Mouse (Mus musculus): ENCODE data around the gene Yeats2. TPM values are rescaled to one million over a fixed set of nuclear protein-coding genes. Genes with fewer than 3 reads are reported as not detected.

Gene Yeats2
- polyA plus RNA-seq (2014; fragmentation: Nextera tagmentation; extraction: Ambion mirVana) = 31.1 and 32.8 TPM in 2 replicates

DNA sequence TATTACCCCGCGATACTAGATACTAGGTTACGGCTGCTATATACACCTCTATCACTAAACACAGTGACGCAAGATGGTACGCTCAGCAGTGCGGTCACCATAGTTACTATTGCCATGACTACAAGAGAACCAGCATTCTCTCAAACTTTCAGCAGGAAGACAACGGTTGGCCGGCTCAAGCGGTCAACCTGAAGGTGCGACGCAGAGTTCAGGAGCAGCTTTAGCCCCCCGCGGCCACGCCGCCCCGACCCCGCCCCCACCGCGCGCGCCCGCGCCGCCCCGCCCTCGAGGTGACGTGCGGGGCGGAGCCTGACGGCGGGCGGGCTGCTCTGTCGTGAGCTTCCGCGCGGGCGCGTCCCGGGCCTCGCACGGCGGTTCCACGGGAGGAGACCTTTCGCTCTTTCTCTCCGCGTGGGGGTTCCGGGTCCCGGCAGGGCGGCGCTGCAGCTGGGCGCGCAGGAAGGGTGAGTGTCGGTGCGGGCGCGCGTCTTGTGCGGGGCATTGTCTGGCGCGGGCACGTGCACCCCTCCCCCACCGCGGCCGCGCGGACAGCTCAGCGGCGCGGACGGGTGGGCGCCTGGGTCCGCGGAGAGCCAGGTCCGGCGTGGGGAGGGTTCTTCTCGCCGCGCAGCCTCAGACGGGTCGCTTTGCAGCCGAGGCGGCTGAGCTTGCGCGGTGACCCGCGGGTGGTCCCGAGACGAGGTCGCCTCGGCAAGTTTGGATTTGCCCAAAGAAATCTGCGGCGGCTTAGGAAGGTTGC, at the start of gene Yeats2:
TSS of gene Yeats2 (plus strand) at position 292 of the 760 bp plus-strand sequence.
- Histone ChIP-seq H3K9me3 (ENCODE audit: control insufficient read depth, low read length) (no peaks in the 10 kb centered on the region), H3K27me3 (ENCODE audit: control insufficient read depth, insufficient read depth, low read length) (no peaks in the 10 kb centered on the region), H3K4me2 (replicated peaks; ENCODE audit: low read depth, low read length) (peak within 1 kb of the TSS; percentile 46), H3K9ac (ENCODE audit: low read depth, low read length) (peak within 1 kb of the TSS; percentile 92), H3K4me1 (replicated peaks; ENCODE audit: control insufficient read depth, insufficient read depth, low read length) (peaks cover 4% of the 10 kb centered on the region; the same call in 1 of the 2 replicates), H3K36me3 (ENCODE audit: control insufficient read depth, insufficient read depth, low read length) (no peaks in the 10 kb centered on the region), H3K4me3 (ENCODE audit: low read depth, low read length) (peak within 1 kb of the TSS; percentile 79), H3K27ac (ENCODE audit: low read depth, low read length) (peak within 1 kb of the TSS; percentile 93)
- WGBS = 1% methylated on average over 84 of the region's 92 CpGs
- peak; percentile 83 for DNase-seq (ENCODE audit: low spot score)
- peak; percentile 96 for ATAC-seq (ENCODE audit: low FRiP score)

DNA sequence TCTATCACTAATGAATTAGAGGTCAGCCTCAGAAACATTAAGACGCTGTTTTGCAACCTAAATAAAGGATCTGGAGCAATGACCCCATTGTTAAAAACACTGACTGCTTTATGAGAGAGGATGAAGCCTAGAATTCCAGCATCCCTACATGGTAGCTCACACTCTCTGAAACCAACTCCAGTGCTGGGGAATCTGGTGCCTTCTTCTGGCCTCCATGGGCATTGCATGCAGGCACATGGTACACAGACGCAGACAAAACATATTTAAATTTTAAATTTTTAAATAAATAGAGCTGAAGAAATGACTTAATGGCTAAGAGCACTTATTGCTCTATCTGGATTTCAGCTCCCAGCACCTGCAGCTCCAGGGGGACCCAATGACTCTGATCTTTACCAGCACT, 44.9 kb upstream of the Yeats2 start:
- no peak overlapping the region for H3K4me3 ChIP-seq (ENCODE audit: low read depth, low read length)
- ATAC-seq (ENCODE audit: low FRiP score) = no peak
- H3K4me2 ChIP-seq (replicated peaks; ENCODE audit: low read depth, low read length) = no peak overlapping the region
- H3K36me3 ChIP-seq (ENCODE audit: control insufficient read depth, insufficient read depth, low read length) = no peaks in the 10 kb centered on the region
- no peaks in the 10 kb centered on the region for H3K4me1 ChIP-seq (replicated peaks; ENCODE audit: control insufficient read depth, insufficient read depth, low read length)
- no peak overlapping the region for H3K9ac ChIP-seq (ENCODE audit: low read depth, low read length)
- WGBS = 82% methylated on average over 2 of the region's 2 CpGs
- H3K27ac ChIP-seq (ENCODE audit: low read depth, low read length) = no peak overlapping the region
- H3K9me3 ChIP-seq (ENCODE audit: control insufficient read depth, low read length) = no peaks in the 10 kb centered on the region
- DNase-seq (ENCODE audit: low spot score) = peak; percentile 25
- no peaks in the 10 kb centered on the region for H3K27me3 ChIP-seq (ENCODE audit: control insufficient read depth, insufficient read depth, low read length)

- H3K9ac ChIP-seq (ENCODE audit: low read depth, low read length) = peak within 1 kb of the TSS; percentile 95
- peak; percentile 96 for ATAC-seq (ENCODE audit: low FRiP score)
- H3K4me2 ChIP-seq (replicated peaks; ENCODE audit: low read depth, low read length) = peak within 1 kb of the TSS; percentile 54
- H3K27ac ChIP-seq (ENCODE audit: low read depth, low read length) = peak within 1 kb of the TSS; percentile 98
- no peaks in the 10 kb centered on the region for H3K9me3 ChIP-seq (ENCODE audit: control insufficient read depth, low read length)
- no peaks in the 10 kb centered on the region for H3K27me3 ChIP-seq (ENCODE audit: control insufficient read depth, insufficient read depth, low read length)
- no peaks in the 10 kb centered on the region for H3K4me1 ChIP-seq (replicated peaks; ENCODE audit: control insufficient read depth, insufficient read depth, low read length)
- no peaks in the 10 kb centered on the region for H3K36me3 ChIP-seq (ENCODE audit: control insufficient read depth, insufficient read depth, low read length)
- H3K4me3 ChIP-seq (ENCODE audit: low read depth, low read length) = peak within 1 kb of the TSS; percentile 94
- 2% methylated on average over 29 of the region's 29 CpGs for WGBS
- DNase-seq (ENCODE audit: low spot score) = peak; percentile 94
Observed at GRCm38 (mm10) chr16:20097069-20097710, 43.7 kb upstream of the Yeats2 start, which contains the start of gene Klhl24. Klhl24 (plus strand) TSS chr16:20097542.

- DNase-seq (ENCODE audit: low spot score) (peak; percentile 91), ATAC-seq (ENCODE audit: low FRiP score) (peak; percentile 91)
- Histone ChIP-seq H3K4me3 (ENCODE audit: low read depth, low read length) (peak overlapping the region; percentile 94), H3K36me3 (ENCODE audit: control insufficient read depth, insufficient read depth, low read length) (no peaks in the 10 kb centered on the region), H3K4me2 (replicated peaks; ENCODE audit: low read depth, low read length) (peak overlapping the region; percentile 54), H3K27me3 (ENCODE audit: control insufficient read depth, insufficient read depth, low read length) (no peaks in the 10 kb centered on the region), H3K9me3 (ENCODE audit: control insufficient read depth, low read length) (no peaks in the 10 kb centered on the region), H3K4me1 (replicated peaks; ENCODE audit: control insufficient read depth, insufficient read depth, low read length) (no peaks in the 10 kb centered on the region), H3K27ac (ENCODE audit: low read depth, low read length) (peak overlapping the region; percentile 98), H3K9ac (ENCODE audit: low read depth, low read length) (peak overlapping the region; percentile 95)
- whole genome bisulfite sequencing = under 1% methylated on average over 59 of the region's 61 CpGs
Observed at GRCm38 (mm10) chr16:20097711-20098374, 43.0 kb upstream of the Yeats2 start.

DNA sequence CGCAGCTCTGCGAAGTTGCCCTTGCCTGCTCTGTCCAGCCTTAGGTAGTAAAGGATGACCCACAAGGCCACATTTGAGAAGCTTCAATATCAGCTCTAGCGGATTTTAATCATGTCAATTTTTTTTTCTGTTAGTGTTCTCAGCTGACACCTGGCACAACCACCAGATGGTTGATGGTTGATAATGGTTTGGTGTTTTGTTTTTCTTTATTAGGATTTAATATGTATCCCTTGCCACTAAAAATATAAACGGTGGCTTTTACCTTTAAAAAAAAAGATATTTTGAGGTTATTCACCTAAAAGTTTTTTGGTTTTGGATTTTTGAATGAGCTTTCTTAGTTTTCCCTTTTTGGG, 42.5 kb upstream of the Yeats2 start:
- DNase-seq (ENCODE audit: low spot score) (no peak), ATAC-seq (ENCODE audit: low FRiP score) (no peak)
- Histone ChIP-seq H3K4me1 (replicated peaks; ENCODE audit: control insufficient read depth, insufficient read depth, low read length) (no peaks in the 10 kb centered on the region), H3K4me2 (replicated peaks; ENCODE audit: low read depth, low read length) (peak overlapping the region; percentile 54), H3K36me3 (ENCODE audit: control insufficient read depth, insufficient read depth, low read length) (no peaks in the 10 kb centered on the region), H3K9me3 (ENCODE audit: control insufficient read depth, low read length) (no peaks in the 10 kb centered on the region), H3K4me3 (ENCODE audit: low read depth, low read length) (peak overlapping the region; percentile 94), H3K9ac (ENCODE audit: low read depth, low read length) (peak overlapping the region; percentile 95; the same call in 1 of the 2 replicates), H3K27ac (ENCODE audit: low read depth, low read length) (peak overlapping the region; percentile 98), H3K27me3 (ENCODE audit: control insufficient read depth, insufficient read depth, low read length) (no peaks in the 10 kb centered on the region)
- WGBS = 8% methylated on average over 4 of the region's 4 CpGs

- H3K36me3 ChIP-seq (ENCODE audit: control insufficient read depth, insufficient read depth, low read length) = no peaks in the 10 kb centered on the region
- H3K27me3 ChIP-seq (ENCODE audit: control insufficient read depth, insufficient read depth, low read length) = no peaks in the 10 kb centered on the region
- no peak overlapping the region for H3K4me2 ChIP-seq (replicated peaks; ENCODE audit: low read depth, low read length)
- DNase-seq (ENCODE audit: low spot score) (no peak), ATAC-seq (ENCODE audit: low FRiP score) (no peak)
- H3K27ac ChIP-seq (ENCODE audit: low read depth, low read length) = no peak overlapping the region
- H3K9me3 ChIP-seq (ENCODE audit: control insufficient read depth, low read length) = no peaks in the 10 kb centered on the region
- no peak overlapping the region for H3K9ac ChIP-seq (ENCODE audit: low read depth, low read length)
- no peaks in the 10 kb centered on the region for H3K4me1 ChIP-seq (replicated peaks; ENCODE audit: control insufficient read depth, insufficient read depth, low read length)
- no peak overlapping the region for H3K4me3 ChIP-seq (ENCODE audit: low read depth, low read length)
- WGBS = 96% methylated on average over 6 of the region's 6 CpGs
Observed at GRCm38 (mm10) chr16:20098866-20099629, 41.8 kb upstream of the Yeats2 start.

DNA sequence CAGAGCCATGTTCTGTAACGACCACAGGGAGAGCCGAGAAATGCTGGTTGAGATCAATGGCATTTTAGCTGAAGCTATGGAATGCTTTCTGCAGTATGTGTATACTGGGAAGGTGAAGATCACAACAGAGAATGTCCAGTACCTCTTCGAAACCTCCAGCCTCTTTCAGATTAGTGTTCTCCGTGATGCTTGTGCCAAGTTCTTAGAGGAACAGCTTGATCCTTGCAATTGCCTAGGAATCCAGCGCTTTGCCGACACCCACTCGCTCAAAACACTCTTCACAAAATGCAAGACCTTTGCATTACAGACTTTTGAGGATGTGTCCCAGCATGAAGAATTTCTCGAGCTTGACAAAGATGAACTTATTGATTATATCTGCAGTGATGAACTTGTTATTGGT, 33.9 kb upstream of the Yeats2 start:
- Histone ChIP-seq H3K27me3 (ENCODE audit: control insufficient read depth, insufficient read depth, low read length) (no peaks in the 10 kb centered on the region), H3K9ac (ENCODE audit: low read depth, low read length) (no peak overlapping the region), H3K36me3 (ENCODE audit: control insufficient read depth, insufficient read depth, low read length) (peaks cover 14% of the 10 kb centered on the region), H3K4me1 (replicated peaks; ENCODE audit: control insufficient read depth, insufficient read depth, low read length) (no peaks in the 10 kb centered on the region), H3K4me3 (ENCODE audit: low read depth, low read length) (no peak overlapping the region), H3K4me2 (replicated peaks; ENCODE audit: low read depth, low read length) (no peak overlapping the region), H3K9me3 (ENCODE audit: control insufficient read depth, low read length) (no peaks in the 10 kb centered on the region), H3K27ac (ENCODE audit: low read depth, low read length) (no peak overlapping the region)
- ATAC-seq (ENCODE audit: low FRiP score) (no peak), DNase-seq (ENCODE audit: low spot score) (no peak)
- WGBS = 93% methylated on average over 8 of the region's 8 CpGs

DNA sequence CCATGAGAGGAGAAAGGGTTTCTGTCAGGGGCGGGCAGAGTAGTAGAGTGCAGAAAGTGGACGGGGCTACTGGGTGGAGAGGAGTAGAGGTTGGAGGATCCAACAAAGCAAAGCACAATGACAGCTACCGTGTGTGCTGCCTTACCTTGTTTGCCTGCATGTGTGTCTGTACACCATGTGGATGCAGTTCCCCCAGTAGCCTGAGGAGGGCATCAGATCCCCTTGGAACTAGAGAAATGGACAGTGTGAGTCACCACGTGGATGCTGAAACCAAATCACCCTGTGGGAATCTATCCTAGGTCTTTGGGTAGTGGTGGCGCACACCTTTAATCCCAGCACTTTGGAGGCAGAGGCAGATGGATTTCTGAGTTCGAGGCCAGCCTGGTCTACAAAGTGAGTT, 31.9 kb upstream of the Yeats2 start:
- WGBS = 95% methylated on average over 6 of the region's 6 CpGs
- Histone ChIP-seq H3K36me3 (ENCODE audit: control insufficient read depth, insufficient read depth, low read length) (peaks cover 14% of the 10 kb centered on the region), H3K4me3 (ENCODE audit: low read depth, low read length) (no peak overlapping the region), H3K9ac (ENCODE audit: low read depth, low read length) (no peak overlapping the region), H3K9me3 (ENCODE audit: control insufficient read depth, low read length) (no peaks in the 10 kb centered on the region), H3K27ac (ENCODE audit: low read depth, low read length) (no peak overlapping the region), H3K27me3 (ENCODE audit: control insufficient read depth, insufficient read depth, low read length) (no peaks in the 10 kb centered on the region), H3K4me1 (replicated peaks; ENCODE audit: control insufficient read depth, insufficient read depth, low read length) (no peaks in the 10 kb centered on the region), H3K4me2 (replicated peaks; ENCODE audit: low read depth, low read length) (no peak overlapping the region)
- no peak for ATAC-seq (ENCODE audit: low FRiP score)
- no peak for DNase-seq (ENCODE audit: low spot score)
